ENCODE assay signal across 16 mouse cellular contexts in genomic region chr15:86474951-86475350, GRCm38 (mm10).
"Had no signal": no experiment of that assay in that cellular context is flagged by ENCODE, and none has a peak within 500 bp of the region (broad histone marks: within the 10 kb centered on the region; RNA-seq: fewer than 3 reads in every experiment).

No protein-coding gene starts in this region.

- H3K4me3 ChIP-seq: liver, embryonic 12.5 days; midbrain, embryonic 13.5 days; midbrain, embryonic 15.5 days; myocyte; neural tube, embryonic 13.5 days; neural tube, embryonic 15.5 days had no signal

- H3K27ac ChIP-seq: liver, embryonic 12.5 days; liver, embryonic 14.5 days; midbrain, embryonic 13.5 days; midbrain, embryonic 15.5 days; neural tube, embryonic 13.5 days; neural tube, embryonic 15.5 days had no signal

- DNase-seq: lung, adult 18-20 months; lung, embryonic 14.5 days; lung, postnatal 4 days; right cerebral cortex, adult 18-20 months; right cerebral cortex, postnatal 25 days; right cerebral cortex, postnatal 4 days; spleen, adult 18-20 months; thymus, adult 18-20 months; thymus, postnatal 14 days had no signal
